Mouse (Mus musculus): ENCODE data around the gene Gm26661. TPM values are rescaled to one million over a fixed set of nuclear protein-coding genes. Genes with fewer than 3 reads are reported as not detected.

Gm26661 gene
- total and polyA plus RNA-seq, 2 experiments from 2014 or later, result not detected

- Histone ChIP-seq H3K4me2 (ENCODE audit: low read depth, low read length) (no peak overlapping the region), H3K27me3 (ENCODE audit: control insufficient read depth, insufficient read depth, low read length) (0 out of 2 replicates have a peak, but pooled peaks cover 3% of the 10 kb centered on the region), H3K9me3 (replicated peaks; ENCODE audit: control insufficient read depth, low read length) (no peaks in the 10 kb centered on the region), H3K4me3 (ENCODE audit: low read depth, low read length) (no peak overlapping the region), H3K36me3 (replicated peaks; ENCODE audit: control insufficient read depth, insufficient read depth, low read length) (no peaks in the 10 kb centered on the region), H3K27ac (ENCODE audit: low read depth) (no peak overlapping the region), H3K9ac (replicated peaks; ENCODE audit: low read depth, low read length) (no peak overlapping the region), H3K4me1 (ENCODE audit: control insufficient read depth, insufficient read depth) (peaks cover 14% of the 10 kb centered on the region)
- ATAC-seq (ENCODE audit: insufficient read depth, low read depth) (no peak), DNase-seq (ENCODE audit: low spot score) (no peak)
- 46% methylated on average over 7 of the region's 7 CpGs for WGBS
- TF ChIP-seq EP300 (IDR thresholded peaks at IDR 0.05; ENCODE audit: low read depth), result no peak
- TF ChIP-seq CTCF (IDR thresholded peaks at IDR 0.05; ENCODE audit: low read depth), result no peak
These were observed 31.3 kb downstream of the Gm26661 start for GRCm38 (mm10) chr14:7822693-7823092.

GRCm38 (mm10) chr14:7824651-7825268, 33.4 kb downstream of the Gm26661 start:
- Histone ChIP-seq H3K36me3 (replicated peaks; ENCODE audit: control insufficient read depth, insufficient read depth, low read length) (no peaks in the 10 kb centered on the region), H3K4me2 (ENCODE audit: low read depth, low read length) (no peak overlapping the region), H3K4me3 (ENCODE audit: low read depth, low read length) (no peak overlapping the region), H3K9me3 (replicated peaks; ENCODE audit: control insufficient read depth, low read length) (no peaks in the 10 kb centered on the region), H3K27me3 (ENCODE audit: control insufficient read depth, insufficient read depth, low read length) (no peaks in the 10 kb centered on the region), H3K9ac (replicated peaks; ENCODE audit: low read depth, low read length) (no peak overlapping the region), H3K4me1 (ENCODE audit: control insufficient read depth, insufficient read depth) (peaks cover 8% of the 10 kb centered on the region), H3K27ac (ENCODE audit: low read depth) (no peak overlapping the region)
- DNase-seq (ENCODE audit: low spot score) (no peak), ATAC-seq (ENCODE audit: insufficient read depth, low read depth) (no peak)
- TF ChIP-seq CTCF (IDR thresholded peaks at IDR 0.05; ENCODE audit: low read depth) (no peak), EP300 (IDR thresholded peaks at IDR 0.05; ENCODE audit: low read depth) (no peak)
- WGBS, result 53% methylated on average over 8 of the region's 8 CpGs

- H3K27me3 ChIP-seq (ENCODE audit: control insufficient read depth, insufficient read depth, low read length), result no peaks in the 10 kb centered on the region
- H3K9me3 ChIP-seq (replicated peaks; ENCODE audit: control insufficient read depth, low read length), result 0 out of 2 replicates have a peak, but pooled peaks cover 4% of the 10 kb centered on the region
- peaks cover 8% of the 10 kb centered on the region for H3K4me1 ChIP-seq (ENCODE audit: control insufficient read depth, insufficient read depth)
- H3K4me2 ChIP-seq (ENCODE audit: low read depth, low read length), result peak overlapping the region; percentile 13; the same call in 1 of the 2 replicates
- H3K4me3 ChIP-seq (ENCODE audit: low read depth, low read length), result no peak overlapping the region
- WGBS, result 47% methylated on average over 10 of the region's 10 CpGs
- peak overlapping the region; percentile 80 for H3K27ac ChIP-seq (ENCODE audit: low read depth)
- peak overlapping the region; percentile 4; the same call in 1 of the 2 replicates for H3K9ac ChIP-seq (replicated peaks; ENCODE audit: low read depth, low read length)
- DNase-seq (ENCODE audit: low spot score) (no peak), ATAC-seq (ENCODE audit: insufficient read depth, low read depth) (peak; percentile 62)
- no peaks in the 10 kb centered on the region for H3K36me3 ChIP-seq (replicated peaks; ENCODE audit: control insufficient read depth, insufficient read depth, low read length)
- TF ChIP-seq EP300 (IDR thresholded peaks at IDR 0.05; ENCODE audit: low read depth), result no peak
- TF ChIP-seq CTCF (IDR thresholded peaks at IDR 0.05; ENCODE audit: low read depth), result no peak
These were observed 35.0 kb downstream of the Gm26661 start for GRCm38 (mm10) chr14:7826151-7826937.

GRCm38 (mm10) chr14:7829181-7829580, 37.8 kb downstream of the Gm26661 start:
- DNase-seq (ENCODE audit: low spot score) (no peak), ATAC-seq (ENCODE audit: insufficient read depth, low read depth) (no peak)
- H3K36me3 ChIP-seq (replicated peaks; ENCODE audit: control insufficient read depth, insufficient read depth, low read length), result no peaks in the 10 kb centered on the region
- TF ChIP-seq CTCF (IDR thresholded peaks at IDR 0.05; ENCODE audit: low read depth) (no peak), EP300 (IDR thresholded peaks at IDR 0.05; ENCODE audit: low read depth) (no peak)
- H3K9me3 ChIP-seq (replicated peaks; ENCODE audit: control insufficient read depth, low read length), result 0 out of 2 replicates have a peak, but pooled peaks cover 4% of the 10 kb centered on the region
- 0 out of 2 replicates have a peak overlapping the region, but pooled peaks have one; percentile 17 for H3K27ac ChIP-seq (ENCODE audit: low read depth)
- H3K9ac ChIP-seq (replicated peaks; ENCODE audit: low read depth, low read length), result no peak overlapping the region
- H3K4me3 ChIP-seq (ENCODE audit: low read depth, low read length), result no peak overlapping the region
- 77% methylated on average over 2 of the region's 2 CpGs for WGBS
- peaks cover 8% of the 10 kb centered on the region for H3K4me1 ChIP-seq (ENCODE audit: control insufficient read depth, insufficient read depth)
- H3K4me2 ChIP-seq (ENCODE audit: low read depth, low read length), result no peak overlapping the region
- H3K27me3 ChIP-seq (ENCODE audit: control insufficient read depth, insufficient read depth, low read length), result no peaks in the 10 kb centered on the region

- Histone ChIP-seq H3K27me3 (ENCODE audit: control insufficient read depth, insufficient read depth, low read length) (no peaks in the 10 kb centered on the region), H3K27ac (ENCODE audit: low read depth) (peak overlapping the region; percentile 51; the same call in 1 of the 2 replicates), H3K9ac (replicated peaks; ENCODE audit: low read depth, low read length) (no peak overlapping the region), H3K4me1 (ENCODE audit: control insufficient read depth, insufficient read depth) (no peaks in the 10 kb centered on the region), H3K4me3 (ENCODE audit: low read depth, low read length) (no peak overlapping the region), H3K4me2 (ENCODE audit: low read depth, low read length) (no peak overlapping the region), H3K9me3 (replicated peaks; ENCODE audit: control insufficient read depth, low read length) (0 out of 2 replicates have a peak, but pooled peaks cover 4% of the 10 kb centered on the region), H3K36me3 (replicated peaks; ENCODE audit: control insufficient read depth, insufficient read depth, low read length) (no peaks in the 10 kb centered on the region)
- DNase-seq (ENCODE audit: low spot score), result no peak
- TF ChIP-seq EP300 (IDR thresholded peaks at IDR 0.05; ENCODE audit: low read depth) (no peak), CTCF (IDR thresholded peaks at IDR 0.05; ENCODE audit: low read depth) (no peak)
- ATAC-seq (ENCODE audit: insufficient read depth, low read depth), result no peak
- 32% methylated on average over 1 of the region's 1 CpGs for WGBS
These were observed 40.5 kb downstream of the Gm26661 start for GRCm38 (mm10) chr14:7831770-7832439.
